Mouse (Mus musculus) thymus, postnatal 14 days (tissue): ENCODE results near the gene Vps13a.

Experiments used
- DNase-seq: peaks from one replicate; pipeline ENCODE4 v3.0.0; 2021

Gene Vps13a

GRCm38 (mm10) chr19:16755854-16756253 lies 24.9 kb downstream of the Vps13a start:
- no peak for DNase-seq

- no peak for DNase-seq
Observed at GRCm38 (mm10) chr19:16755226-16755625, 25.5 kb downstream of the Vps13a start.

GRCm38 (mm10) chr19:16753151-16753550 lies 27.6 kb downstream of the Vps13a start:
- DNase-seq, result no peak

- no peak for DNase-seq
Observed at GRCm38 (mm10) chr19:16736854-16737253, 43.9 kb downstream of the Vps13a start.

GRCm38 (mm10) chr19:16728729-16729128 lies 52.0 kb downstream of the Vps13a start:
- DNase-seq, result no peak

- no peak for DNase-seq
Observed at GRCm38 (mm10) chr19:16715249-16715648, 65.5 kb downstream of the Vps13a start.

GRCm38 (mm10) chr19:16701790-16702189 lies 78.9 kb downstream of the Vps13a start:
- no peak for DNase-seq

- no peak for DNase-seq
Observed at GRCm38 (mm10) chr19:16684922-16685321, 95.8 kb downstream of the Vps13a start.

GRCm38 (mm10) chr19:16684210-16684609 lies 96.5 kb downstream of the Vps13a start:
- DNase-seq, result no peak

- peak; percentile 18 for DNase-seq
Observed at GRCm38 (mm10) chr19:16625610-16626395, 154.9 kb downstream of the Vps13a start.

GRCm38 (mm10) chr19:16624994-16625393 lies 155.7 kb downstream of the Vps13a start:
- no peak for DNase-seq

GRCm38 (mm10) chr19:16623154-16623553 lies 157.6 kb downstream of the Vps13a start:
- DNase-seq, result no peak

- DNase-seq, result no peak
Observed at GRCm38 (mm10) chr19:16607634-16608033, 173.1 kb downstream of the Vps13a start.

- DNase-seq, result no peak
Observed at GRCm38 (mm10) chr19:16602026-16602425, 178.7 kb downstream of the Vps13a start.

GRCm38 (mm10) chr19:16599298-16599970 lies 181.3 kb downstream of the Vps13a start:
- peak; percentile 62 for DNase-seq

- no peak for DNase-seq
Observed at GRCm38 (mm10) chr19:16598653-16599297, 182.0 kb downstream of the Vps13a start.

- no peak for DNase-seq
Observed at GRCm38 (mm10) chr19:16597216-16597615, 183.5 kb downstream of the Vps13a start.

GRCm38 (mm10) chr19:16593975-16594317 lies 186.8 kb downstream of the Vps13a start:
- DNase-seq, result no peak

- no peak for DNase-seq
Observed at GRCm38 (mm10) chr19:16593256-16593974, 187.3 kb downstream of the Vps13a start.

- DNase-seq, result peak; percentile 41
Observed at GRCm38 (mm10) chr19:16585379-16585778, 195.4 kb downstream of the Vps13a start.

GRCm38 (mm10) chr19:16584546-16584945 lies 196.2 kb downstream of the Vps13a start:
- no peak for DNase-seq

- no peak for DNase-seq
Observed at GRCm38 (mm10) chr19:16580501-16580900, 200.2 kb downstream of the Vps13a start.

GRCm38 (mm10) chr19:16579656-16580260 lies 201.0 kb downstream of the Vps13a start:
- no peak for DNase-seq
